Mouse (Mus musculus) macrophage (primary cell): ENCODE measurements at regions not wholly inside any gene's neighbourhood (a gene's known extent, or its start where the extent isn't known, plus 50 kb on each side); places are given as distances from the start of the nearest gene placed in this dataset.

Source experiments
- H3K27ac ChIP-seq: fragments of 350-480 bp; formaldehyde crosslinking; 2 replicates; pipeline ENCODE4 v1.9.0; 2021
- H3K36me3 ChIP-seq: fragments of 350-480 bp; formaldehyde crosslinking; 2 replicates; pipeline ENCODE4 v1.9.0; 2021; ENCODE audit errors: inconsistent target
- H3K4me3 ChIP-seq: fragments of 350-480 bp; formaldehyde crosslinking; 2 replicates; pipeline ENCODE4 v1.9.0; 2021; ENCODE audit errors: inconsistent target
- H3K79me2 ChIP-seq: fragments of 350-480 bp; formaldehyde crosslinking; 2 replicates; pipeline ENCODE4 v1.9.0; 2021; ENCODE audit errors: inconsistent target
- WGBS: methylation state at CpG from one replicate; pipeline ENCODE4 v1.1.7; 2026; ENCODE audit warnings: inconsistent platforms; ENCODE audit not compliant: missing documents; 5-methylcytosine and 5-hydroxymethylcytosine counted together

DNA sequence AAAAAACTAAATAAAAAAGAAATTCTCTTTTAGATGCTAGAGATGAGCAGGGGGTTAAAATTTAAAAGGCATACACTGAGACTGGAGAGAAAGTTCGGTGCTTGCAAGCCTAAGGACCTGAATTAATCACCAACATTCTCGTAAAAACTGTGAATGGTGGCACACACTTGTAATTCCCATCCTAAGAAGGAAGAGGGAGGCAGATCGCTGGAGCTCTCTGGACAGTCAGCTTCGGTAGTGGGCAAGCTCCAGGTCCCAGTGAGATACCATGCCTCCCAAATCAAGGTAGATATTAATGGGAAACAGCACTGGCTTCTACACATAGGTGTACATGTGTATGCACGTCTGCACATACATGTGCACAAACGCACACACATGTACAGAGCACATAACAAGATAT lies 89.5 kb upstream of the Basp1 start:
- Histone ChIP-seq H3K27ac (no peak overlapping the region), H3K36me3 (no peaks in the 10 kb centered on the region), H3K4me3 (no peak overlapping the region), H3K79me2 (no peaks in the 10 kb centered on the region)
- WGBS = 86% methylated on average over 6 of the region's 6 CpGs

DNA sequence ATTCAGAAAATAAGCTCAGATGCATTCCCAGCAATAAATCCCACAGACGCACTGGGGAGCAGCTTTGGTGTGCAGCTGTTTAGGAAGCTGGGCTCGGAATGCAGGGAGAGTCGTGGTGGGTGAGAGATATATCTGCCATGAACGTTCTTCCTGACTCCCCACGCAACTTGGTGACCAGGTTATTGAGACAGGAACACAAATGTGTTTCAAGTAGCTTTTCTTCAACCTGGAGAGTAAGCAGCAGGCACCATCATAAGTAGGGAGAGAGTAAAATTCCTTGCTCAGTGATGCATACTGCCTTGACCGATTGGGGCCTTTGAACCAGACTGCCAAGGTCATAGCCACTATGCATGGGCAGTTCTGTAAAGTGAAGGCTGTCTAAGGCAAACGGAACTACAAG lies 95.6 kb upstream of the Basp1 start:
- Histone ChIP-seq H3K27ac (no peak overlapping the region), H3K4me3 (no peak overlapping the region), H3K36me3 (no peaks in the 10 kb centered on the region), H3K79me2 (no peaks in the 10 kb centered on the region)
- 93% methylated on average over 7 of the region's 7 CpGs for WGBS

DNA sequence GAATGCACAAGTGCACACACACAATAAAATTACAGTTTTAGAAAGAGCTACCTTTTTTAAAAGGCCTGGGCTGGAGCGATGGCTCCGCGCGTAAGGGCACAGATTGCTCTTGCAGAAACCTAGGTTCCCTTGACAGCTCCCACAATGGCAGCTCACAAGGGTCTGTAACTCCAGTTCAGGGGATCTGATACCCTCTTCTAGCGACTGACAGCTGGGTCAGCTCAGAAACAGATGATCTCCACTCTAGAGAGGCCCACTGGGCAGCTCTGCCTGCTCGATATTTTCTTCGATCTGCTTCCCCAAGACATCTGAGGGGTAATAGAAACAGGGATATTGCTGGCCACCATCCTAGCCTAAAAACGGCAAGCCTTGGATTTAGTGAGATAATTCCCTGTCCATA lies 96.0 kb upstream of the Basp1 start:
- WGBS = 91% methylated on average over 8 of the region's 8 CpGs
- Histone ChIP-seq H3K36me3 (no peaks in the 10 kb centered on the region), H3K4me3 (no peak overlapping the region), H3K27ac (no peak overlapping the region), H3K79me2 (no peaks in the 10 kb centered on the region)

DNA sequence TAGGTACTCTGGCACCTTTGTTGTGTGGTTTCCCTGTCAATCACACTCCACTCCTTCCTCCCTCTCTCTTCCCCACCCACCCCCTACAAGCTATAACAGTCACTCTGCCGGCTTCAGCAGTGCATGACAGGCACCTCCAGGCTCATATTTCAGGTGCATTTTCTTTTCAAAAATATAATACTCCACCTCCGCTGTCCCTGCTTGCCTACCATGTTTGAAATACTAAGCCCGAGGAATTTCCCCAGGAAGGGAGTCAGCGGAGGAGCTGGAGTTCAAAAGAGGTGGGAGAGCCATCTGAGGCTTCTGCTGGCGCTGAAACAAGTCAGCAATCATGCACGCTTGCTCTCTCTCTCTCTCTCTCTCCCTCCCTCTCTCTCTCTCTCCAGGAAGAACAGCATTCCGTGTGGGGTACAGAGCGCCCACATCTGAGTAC lies 96.5 kb upstream of the Basp1 start:
- Histone ChIP-seq H3K36me3 (no peaks in the 10 kb centered on the region), H3K4me3 (no peak overlapping the region), H3K79me2 (no peaks in the 10 kb centered on the region), H3K27ac (no peak overlapping the region)
- 76% methylated on average over 6 of the region's 8 CpGs for WGBS

DNA sequence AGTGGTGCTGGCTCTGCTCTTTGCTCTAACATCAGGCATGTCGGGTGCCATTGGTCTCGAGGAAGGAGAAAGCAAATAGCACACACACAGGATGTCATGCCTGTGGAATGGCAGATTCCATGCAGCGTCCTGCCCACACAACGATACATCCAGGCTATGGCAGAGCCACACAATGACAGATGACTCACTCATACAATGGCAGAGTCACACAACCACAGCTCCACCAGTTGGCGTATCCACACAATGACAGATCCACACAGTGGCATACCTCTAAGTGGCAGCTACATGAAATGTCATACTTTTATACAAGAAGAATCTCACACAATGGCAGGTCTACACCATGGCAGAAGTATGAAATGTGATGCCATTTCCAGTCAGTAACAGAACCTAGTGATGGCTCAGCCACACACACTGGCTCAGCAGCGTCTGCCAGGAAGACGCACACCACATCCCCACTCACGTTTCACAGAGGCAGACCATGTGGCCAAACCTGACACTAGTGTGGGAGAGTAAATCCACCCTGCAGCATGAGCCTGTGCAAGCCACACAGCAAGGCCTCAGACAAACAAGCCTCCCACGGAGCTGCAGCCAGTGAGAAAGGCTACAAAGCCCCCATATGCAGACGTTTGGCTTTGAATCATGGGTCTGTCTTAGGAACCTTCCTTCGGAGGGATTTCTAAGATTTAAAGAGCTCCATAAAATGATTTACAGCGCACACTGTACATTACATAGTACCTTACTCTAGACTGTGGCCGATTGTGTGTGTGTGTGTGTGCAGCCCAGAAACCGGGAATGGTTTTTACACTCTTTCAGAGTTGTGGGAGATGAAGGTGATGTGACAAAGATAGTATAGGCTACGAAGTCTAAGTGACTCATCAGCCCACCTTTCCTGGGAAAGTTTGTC lies 104.0 kb upstream of the Myo10 start:
- WGBS = 87% methylated on average over 15 of the region's 15 CpGs
- Histone ChIP-seq H3K36me3 (no peaks in the 10 kb centered on the region), H3K4me3 (no peak overlapping the region)

DNA sequence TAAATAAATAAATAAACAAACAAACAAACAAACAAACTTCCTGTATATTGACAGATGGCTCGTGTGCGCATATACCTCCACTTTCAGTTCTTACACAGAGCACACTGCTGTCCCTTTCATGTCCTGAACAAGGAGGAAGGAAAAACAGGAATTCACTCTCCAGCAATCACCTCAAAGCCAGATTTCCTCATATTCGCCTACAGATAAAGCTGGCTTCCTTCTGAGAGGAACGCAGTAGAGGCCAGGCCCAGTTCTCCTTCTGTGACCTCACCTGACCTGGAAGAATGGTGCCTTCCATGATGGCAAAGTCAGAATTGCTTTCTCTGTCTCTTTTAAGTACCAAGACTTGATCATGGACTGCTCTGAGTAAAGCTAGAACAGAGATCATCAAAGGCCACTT lies 98.1 kb upstream of the Myo10 start:
- Histone ChIP-seq H3K79me2 (no peaks in the 10 kb centered on the region), H3K4me3 (no peak overlapping the region), H3K36me3 (no peaks in the 10 kb centered on the region), H3K27ac (no peak overlapping the region)
- 63% methylated on average over 4 of the region's 4 CpGs for WGBS

More for the DNA sequence above, 104.0 kb upstream of the Myo10 start:
- no peaks in the 10 kb centered on the region for H3K79me2 ChIP-seq
- no peak overlapping the region for H3K27ac ChIP-seq

DNA sequence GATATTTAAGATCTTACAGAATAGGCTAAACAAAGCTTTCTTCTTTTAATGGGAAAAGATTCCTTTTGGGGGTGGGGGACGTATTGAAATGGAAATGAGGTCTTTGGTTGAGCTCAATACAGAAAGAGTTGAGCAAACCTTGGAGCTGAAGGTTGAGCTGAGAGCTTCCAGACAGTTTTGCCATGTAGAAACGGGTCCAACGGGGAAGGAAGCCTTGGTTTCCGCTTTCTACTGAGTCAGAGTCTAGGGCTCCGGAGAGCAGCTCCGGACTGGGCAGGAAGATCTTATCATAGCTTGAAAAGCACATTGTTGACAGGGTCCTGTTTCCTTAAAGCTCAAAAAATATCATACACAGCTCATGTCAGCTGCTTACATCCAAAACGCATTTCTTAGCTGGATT lies 97.0 kb upstream of the Myo10 start:
- Histone ChIP-seq H3K36me3 (no peaks in the 10 kb centered on the region), H3K27ac (0 out of 2 replicates have a peak overlapping the region, but pooled peaks have one; percentile 7), H3K4me3 (no peak overlapping the region), H3K79me2 (no peaks in the 10 kb centered on the region)
- 2% methylated on average over 7 of the region's 7 CpGs for WGBS

DNA sequence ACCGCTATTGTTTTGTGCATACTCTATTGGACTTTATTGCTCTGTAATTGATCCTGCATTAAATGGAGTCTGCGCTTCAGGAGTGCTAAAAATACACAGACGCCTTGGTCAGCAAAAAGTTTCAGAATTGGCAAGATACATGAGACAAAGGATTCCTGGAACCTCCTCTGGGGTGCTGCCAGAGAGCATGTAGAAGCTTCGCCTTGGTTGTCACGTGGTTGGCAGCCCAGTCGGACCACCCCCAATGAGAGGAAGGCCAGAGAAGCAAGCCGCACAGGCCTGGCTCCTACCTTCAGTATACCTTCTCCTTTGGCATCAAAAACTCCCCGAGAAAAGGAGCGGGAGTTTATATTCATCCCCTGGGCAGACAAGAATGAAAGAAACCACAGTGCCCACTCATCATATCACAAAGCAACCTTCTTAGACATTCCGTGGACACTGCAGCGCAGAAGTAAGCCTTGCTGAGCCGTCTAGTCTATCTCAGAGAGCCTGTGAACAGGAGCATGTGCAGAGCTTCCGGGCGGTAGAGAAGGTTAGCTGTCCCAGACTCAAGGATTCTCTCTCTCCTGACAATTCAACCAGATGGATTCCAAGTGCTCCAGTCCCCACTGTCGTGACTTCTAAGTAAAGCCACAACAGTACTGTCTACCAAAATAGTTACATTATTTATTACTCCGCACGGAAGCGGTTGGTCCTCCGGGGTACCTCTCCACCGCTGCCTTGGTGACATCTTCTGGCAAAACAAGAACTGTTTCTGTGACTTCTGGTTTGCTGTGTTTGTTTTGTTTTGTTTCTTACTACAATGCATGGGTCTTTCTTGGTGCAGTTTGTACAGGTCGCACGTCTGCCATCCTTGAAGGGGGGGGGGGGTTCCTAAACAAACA lies 85.6 kb upstream of the Myo10 start:
- Histone ChIP-seq H3K4me3 (no peak overlapping the region), H3K27ac (no peak overlapping the region), H3K36me3 (no peaks in the 10 kb centered on the region), H3K79me2 (no peaks in the 10 kb centered on the region)
- WGBS = 42% methylated on average over 22 of the region's 22 CpGs

DNA sequence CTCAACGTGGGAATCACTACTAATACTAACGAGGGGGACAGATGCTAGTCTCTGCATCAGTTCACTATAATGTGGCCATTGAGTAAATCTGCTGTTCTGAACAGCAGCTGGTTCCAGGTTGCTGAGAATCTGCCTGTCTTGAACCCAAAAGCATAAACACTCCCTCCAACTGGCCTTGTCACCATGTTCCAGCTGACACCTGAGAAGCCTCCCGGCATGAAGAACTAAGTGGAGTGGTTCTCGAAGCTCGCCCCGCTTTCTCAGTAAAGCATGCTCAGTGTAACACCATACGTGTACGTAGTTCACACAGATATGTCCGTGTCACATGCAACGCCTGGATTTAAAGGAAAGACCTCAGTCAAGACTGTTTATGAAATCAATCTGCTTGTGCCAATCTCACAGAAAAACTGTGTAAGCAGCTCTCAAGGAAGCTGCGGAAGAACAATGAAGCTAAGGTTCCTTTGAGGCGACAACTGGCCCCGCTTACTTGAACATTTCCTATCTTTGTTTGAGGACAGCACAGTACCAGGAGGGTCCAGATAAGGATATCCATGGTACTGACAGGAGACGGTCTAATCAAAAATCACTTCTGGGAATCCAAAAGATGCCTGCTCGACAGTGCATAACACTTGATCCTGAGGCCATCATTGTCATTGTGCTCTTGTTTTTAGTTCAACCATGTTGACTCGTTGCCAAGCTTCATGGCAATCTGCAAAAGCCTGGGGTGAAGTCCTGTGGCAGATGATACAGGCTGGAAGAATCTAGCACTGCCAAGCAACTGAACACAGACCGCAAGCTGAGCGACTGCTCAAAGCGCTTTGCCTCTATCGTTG lies 82.8 kb upstream of the Myo10 start:
- Histone ChIP-seq H3K36me3 (no peaks in the 10 kb centered on the region), H3K4me3 (no peak overlapping the region), H3K79me2 (no peaks in the 10 kb centered on the region), H3K27ac (no peak overlapping the region)
- 92% methylated on average over 20 of the region's 20 CpGs for WGBS

DNA sequence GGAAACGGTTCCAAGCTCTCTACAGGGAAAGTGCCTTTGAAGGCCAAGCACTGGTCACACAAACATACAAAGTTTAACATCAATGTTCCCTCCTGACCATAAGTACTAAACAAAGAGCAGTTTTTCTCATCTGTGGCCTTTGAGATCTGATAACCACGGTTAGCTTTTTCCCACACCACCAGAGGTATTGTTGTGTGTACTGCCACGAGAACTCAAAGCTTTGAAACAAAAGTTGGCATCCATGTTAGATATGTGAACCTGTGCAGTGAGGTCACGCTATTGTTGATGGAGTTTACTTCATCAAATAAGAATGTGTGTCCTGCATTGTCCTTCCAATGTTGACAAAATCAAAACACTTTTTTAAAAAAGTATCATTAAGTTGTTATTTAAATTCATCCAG lies 79.9 kb upstream of the Myo10 start:
- 84% methylated on average over 4 of the region's 4 CpGs for WGBS
- Histone ChIP-seq H3K79me2 (no peaks in the 10 kb centered on the region), H3K4me3 (no peak overlapping the region), H3K36me3 (no peaks in the 10 kb centered on the region), H3K27ac (no peak overlapping the region)

DNA sequence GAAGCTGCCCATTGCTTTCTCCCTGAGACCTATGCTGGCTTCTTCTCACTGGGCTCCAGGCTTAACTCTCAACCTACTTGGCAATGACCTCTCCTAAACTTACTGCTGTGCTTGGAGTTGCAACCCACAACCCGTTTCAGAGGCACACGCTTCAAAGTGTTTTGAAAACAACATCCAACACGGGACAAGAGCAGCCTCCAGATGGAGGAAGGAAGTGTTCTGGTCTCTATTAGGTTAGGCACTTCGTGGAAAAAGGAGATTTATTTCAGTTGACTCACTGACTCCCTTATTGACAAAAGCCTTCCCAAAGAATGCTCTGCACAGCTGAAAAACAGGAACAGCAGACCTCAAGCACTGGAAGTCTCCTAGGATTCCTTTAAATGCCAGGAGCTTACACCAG lies 76.1 kb upstream of the Myo10 start:
- Histone ChIP-seq H3K27ac (no peak overlapping the region), H3K79me2 (no peaks in the 10 kb centered on the region), H3K36me3 (no peaks in the 10 kb centered on the region), H3K4me3 (no peak overlapping the region)
- WGBS = 11% methylated on average over 4 of the region's 4 CpGs

DNA sequence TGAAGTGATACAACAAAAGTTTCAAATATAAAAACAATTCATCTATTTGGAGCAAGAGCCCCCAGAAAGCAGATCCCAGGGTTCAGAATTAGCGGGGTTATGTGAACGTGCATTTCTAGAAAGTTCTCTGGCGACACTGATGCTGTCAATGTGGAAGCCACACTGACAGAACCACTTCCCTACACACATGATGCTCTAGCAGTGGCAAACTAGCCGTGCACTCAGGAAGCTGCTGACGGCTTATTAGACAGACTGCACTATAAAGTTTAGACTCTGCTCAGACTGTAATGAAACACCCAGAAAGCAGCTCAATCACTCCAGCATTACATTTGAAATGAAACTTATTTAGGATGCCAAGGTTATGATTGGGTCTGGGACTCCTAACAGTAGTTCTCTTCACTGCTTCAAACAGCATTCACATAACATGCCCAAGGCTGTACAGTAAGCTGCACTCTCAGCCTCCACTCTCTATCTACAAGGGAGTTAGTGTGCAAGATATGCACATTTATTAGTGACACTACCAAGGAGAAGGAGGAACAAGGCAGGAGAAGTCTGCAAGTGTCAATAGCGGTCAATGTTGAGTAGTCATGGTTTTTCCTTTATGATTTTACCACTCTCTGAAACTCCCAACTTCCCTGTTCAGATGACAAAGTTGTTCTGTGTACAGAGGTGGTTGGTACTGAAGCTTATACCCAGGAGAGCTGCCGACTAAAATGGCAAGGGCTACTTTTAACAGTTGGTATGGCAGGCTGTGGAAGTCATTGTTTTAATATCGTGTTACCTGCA lies 71.9 kb upstream of the Myo10 start:
- 6% methylated on average over 8 of the region's 8 CpGs for WGBS
- Histone ChIP-seq H3K27ac (peak overlapping the region; percentile 27), H3K36me3 (no peaks in the 10 kb centered on the region), H3K79me2 (no peaks in the 10 kb centered on the region), H3K4me3 (no peak overlapping the region)

DNA sequence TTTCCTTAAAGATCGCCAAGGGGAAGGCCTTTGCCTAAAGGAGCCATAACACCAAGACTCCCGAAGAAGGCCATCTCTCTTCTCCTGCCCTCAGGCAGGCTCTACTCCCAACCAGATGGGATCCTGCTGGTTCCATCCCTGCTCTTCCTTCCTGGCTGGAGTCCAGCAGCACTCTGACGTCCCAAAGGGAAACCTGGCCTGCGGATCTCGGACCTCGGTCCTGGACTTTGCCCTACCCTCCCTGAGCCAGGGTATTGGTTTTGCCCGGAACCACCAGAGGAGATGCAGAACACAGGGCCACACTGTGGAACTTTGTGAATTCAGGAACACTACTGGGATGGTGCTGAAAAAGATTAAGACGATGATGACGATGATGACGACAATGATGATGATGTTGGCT lies 67.4 kb upstream of the Myo10 start:
- no peaks in the 10 kb centered on the region for H3K36me3 ChIP-seq
- no peak overlapping the region for H3K4me3 ChIP-seq
- H3K79me2 ChIP-seq = no peaks in the 10 kb centered on the region
- 95% methylated on average over 10 of the region's 10 CpGs for WGBS
- no peak overlapping the region for H3K27ac ChIP-seq

DNA sequence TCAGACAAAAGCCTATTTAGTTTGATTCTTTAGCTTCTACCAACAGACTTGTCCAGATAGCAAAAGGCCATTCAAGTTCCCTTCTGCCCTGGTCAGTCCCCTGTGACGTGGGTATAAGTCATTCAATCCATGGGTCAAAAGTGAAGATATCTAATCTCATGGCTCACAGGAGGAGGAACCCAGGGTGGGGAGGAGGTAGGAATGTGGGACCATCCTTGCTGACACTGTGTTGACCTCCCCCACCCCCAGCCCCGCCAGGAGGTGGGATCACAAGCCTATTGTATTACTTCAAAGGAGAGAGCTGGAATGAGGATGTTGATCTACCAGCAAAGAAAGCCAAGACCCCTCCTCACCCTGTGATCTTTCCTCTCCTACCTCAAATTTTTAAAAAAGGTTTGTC lies 66.5 kb upstream of the Myo10 start:
- H3K36me3 ChIP-seq = no peaks in the 10 kb centered on the region
- no peaks in the 10 kb centered on the region for H3K79me2 ChIP-seq
- no peak overlapping the region for H3K4me3 ChIP-seq
- 94% methylated on average over 2 of the region's 2 CpGs for WGBS
- H3K27ac ChIP-seq = no peak overlapping the region
